Mouse (Mus musculus) midbrain, embryonic 11.5 days (tissue): ENCODE results near the gene Zfp655. TPM values are rescaled to one million over a fixed set of nuclear protein-coding genes. Genes with fewer than 3 reads are reported as not detected.
"Not testable (repeated sequence)": the region's sequence is repeated elsewhere in the genome, so short reads cannot be mapped to it uniquely, and the experiment has no call there.

ENCODE experiments used
- ATAC-seq: fragments of 200-750 bp; cut with Nextera tagmentation; 2 replicates; pipeline ENCODE4 v1.8.0; 2017; ENCODE audit warnings: moderate TSS enrichment, moderate library complexity; ENCODE audit not compliant: low FRiP score
- DNase-seq: peaks from one replicate; pipeline ENCODE4 v3.0.0; 2015; ENCODE audit warnings: low spot score; ENCODE audit errors: missing footprints
- H3K27ac ChIP-seq: fragments of 300-500 bp; sonication (generic); 2 replicates; pipeline ENCODE4 v1.5.1; 2014; ENCODE audit warnings: low read depth, low read length
- H3K27me3 ChIP-seq: fragments of 300-500 bp; sonication (generic); 2 replicates; pipeline ENCODE4 v1.6.1; 2014; ENCODE audit warnings: mild to moderate bottlenecking, low read length, moderate library complexity, mixed read lengths; ENCODE audit not compliant: control insufficient read depth, insufficient read depth
- H3K36me3 ChIP-seq: fragments of 300-500 bp; sonication (generic); 2 replicates; pipeline ENCODE4 v1.6.1; 2014; ENCODE audit warnings: mild to moderate bottlenecking, low read length, moderate library complexity, mixed read lengths; ENCODE audit not compliant: control insufficient read depth, insufficient read depth
- H3K4me1 ChIP-seq: fragments of 300-500 bp; sonication (generic); 2 replicates; pipeline ENCODE4 v1.6.1; 2014; ENCODE audit warnings: low read length; ENCODE audit not compliant: control insufficient read depth, insufficient read depth
- H3K4me2 ChIP-seq: fragments of 300-500 bp; sonication (generic); 2 replicates; pipeline ENCODE4 v1.6.1; 2014; ENCODE audit warnings: mild to moderate bottlenecking, moderate library complexity
- H3K4me3 ChIP-seq: fragments of 300-500 bp; sonication (generic); 2 replicates; pipeline ENCODE4 v1.5.1; 2014; ENCODE audit warnings: low read depth, low read length
- H3K9ac ChIP-seq: fragments of 300-500 bp; sonication (generic); 2 replicates; pipeline ENCODE4 v1.6.1; 2014; ENCODE audit warnings: low read length
- H3K9me3 ChIP-seq: fragments of 300-500 bp; sonication (generic); 2 replicates; pipeline ENCODE4 v1.6.1; 2016; ENCODE audit warnings: low read length; ENCODE audit not compliant: control insufficient read depth
- WGBS: fragments of 180-500 bp; shearing (Covaris S2); extraction: QIAGEN DNeasy Blood & Tissue Kit; methylation state at CpG from one replicate; pipeline ENCODE4 v1.1.7; 2014; 5-methylcytosine and 5-hydroxymethylcytosine counted together
- polyA plus RNA-seq: library from polyadenylated mRNA; unstranded; fragments of >200 nt; fragmentation: Nextera tagmentation; extraction: Ambion mirVana; gene quantifications from 2 replicates; pipeline ENCODE4 v1.2.1, GENCODE M21; 2014

The Zfp655 gene
- polyA plus RNA-seq, 1 experiment from 2014 or later: 43.2 TPM

GRCm38 (mm10) chr5:145230641-145231040, 874 bp upstream of the Zfp655 start:
- peaks cover 15% of the 10 kb centered on the region for H3K36me3 ChIP-seq
- H3K4me1 ChIP-seq: peaks cover 7% of the 10 kb centered on the region
- peak overlapping the region; percentile 68 for H3K4me2 ChIP-seq
- no peaks in the 10 kb centered on the region for H3K9me3 ChIP-seq
- H3K27me3 ChIP-seq: no peaks in the 10 kb centered on the region
- DNase-seq: no peak
- H3K27ac ChIP-seq: no peak overlapping the region
- H3K4me3 ChIP-seq: peak overlapping the region; percentile 98; the same call in 1 of the 2 replicates
- 84% methylated on average over 4 of the region's 4 CpGs for WGBS
- no peak for ATAC-seq
- H3K9ac ChIP-seq: peak overlapping the region; percentile 86; the same call in 1 of the 2 replicates

DNA sequence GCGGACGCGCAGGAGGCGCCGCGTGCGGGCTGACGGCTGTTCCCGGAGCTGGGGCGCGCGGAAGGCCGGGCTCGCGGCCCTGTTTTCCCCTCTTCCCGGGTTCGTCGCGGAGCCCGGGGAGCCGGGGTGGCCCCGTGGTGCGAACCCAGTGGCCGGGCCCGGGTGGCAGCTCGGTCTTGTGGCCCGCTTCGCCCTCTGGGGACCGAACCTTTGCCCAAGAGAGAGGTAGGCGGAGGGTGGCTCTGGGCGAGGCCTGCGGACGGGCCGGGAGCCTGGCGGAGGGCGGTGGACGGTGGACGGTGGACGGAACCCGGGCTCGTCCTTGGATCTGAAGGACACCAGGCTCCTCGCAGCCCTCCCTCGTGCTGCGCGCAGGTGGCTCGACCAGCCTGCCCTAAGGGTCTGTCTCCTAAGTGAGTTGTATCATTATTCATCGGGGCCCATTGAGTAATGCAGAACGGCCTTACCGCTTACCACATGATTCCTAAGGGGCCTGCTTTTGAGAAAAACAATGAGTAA, 437 bp downstream of the Zfp655 start:
- under 1% methylated on average over 49 of the region's 49 CpGs for WGBS
- H3K4me2 ChIP-seq: peak overlapping the region; percentile 68
- DNase-seq: no peak
- H3K9me3 ChIP-seq: no peaks in the 10 kb centered on the region
- H3K27ac ChIP-seq: peak overlapping the region; percentile 73
- peak overlapping the region; percentile 98 for H3K4me3 ChIP-seq
- peaks cover 17% of the 10 kb centered on the region for H3K36me3 ChIP-seq
- no peaks in the 10 kb centered on the region for H3K27me3 ChIP-seq
- H3K9ac ChIP-seq: peak overlapping the region; percentile 86
- peak; percentile 66 for ATAC-seq
- peaks cover 7% of the 10 kb centered on the region for H3K4me1 ChIP-seq

DNA sequence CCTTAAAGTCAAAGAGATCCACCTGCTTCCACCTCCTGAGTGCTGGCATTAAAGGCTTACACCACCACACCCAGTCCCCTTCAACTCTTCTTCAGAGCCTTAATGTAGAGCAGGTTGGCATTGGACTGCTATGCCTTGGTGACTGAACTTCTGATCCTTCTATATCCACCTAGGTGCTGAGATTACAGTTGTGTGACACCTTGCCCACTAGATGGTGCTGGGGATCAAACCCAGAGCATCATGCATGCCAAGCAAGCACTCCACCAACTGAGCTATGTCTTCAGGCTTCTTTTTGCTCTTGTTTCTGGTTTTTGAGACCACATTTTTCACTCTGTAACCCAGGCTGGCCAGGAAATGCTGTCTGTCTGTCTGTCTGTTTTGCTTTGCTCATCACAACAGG, 3.1 kb downstream of the Zfp655 start:
- H3K4me2 ChIP-seq: no peak overlapping the region
- DNase-seq (no peak), ATAC-seq (no peak)
- H3K4me1 ChIP-seq: peaks cover 7% of the 10 kb centered on the region
- H3K9me3 ChIP-seq: no peaks in the 10 kb centered on the region
- peaks cover 17% of the 10 kb centered on the region for H3K36me3 ChIP-seq
- H3K27me3 ChIP-seq: no peaks in the 10 kb centered on the region
- no peak overlapping the region for H3K4me3 ChIP-seq
- H3K27ac ChIP-seq: no peak overlapping the region
- H3K9ac ChIP-seq: no peak overlapping the region

DNA sequence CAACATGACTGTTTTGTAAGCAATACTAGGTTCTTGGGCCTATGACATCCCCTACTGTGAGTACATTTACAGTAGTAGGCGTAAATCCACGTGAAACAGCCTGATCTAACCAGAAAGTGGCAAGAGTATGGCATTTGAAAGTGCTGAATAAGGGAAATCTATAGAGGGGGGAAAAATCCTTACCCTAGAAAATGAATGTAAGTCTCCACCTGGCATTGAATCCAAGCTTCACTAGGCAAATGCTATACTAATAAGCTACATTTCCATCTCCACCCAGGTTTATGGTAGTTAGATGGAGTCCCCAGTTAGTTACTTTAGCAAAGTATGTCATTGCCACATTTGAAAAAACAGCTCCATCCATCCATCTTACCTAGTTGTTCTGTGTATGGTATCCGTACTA, 18.0 kb downstream of the Zfp655 start:
- Histone ChIP-seq H3K27me3 (no peaks in the 10 kb centered on the region), H3K9ac (no peak overlapping the region), H3K36me3 (peaks cover 8% of the 10 kb centered on the region; the same call in 1 of the 2 replicates), H3K27ac (no peak overlapping the region), H3K4me3 (no peak overlapping the region), H3K9me3 (no peaks in the 10 kb centered on the region), H3K4me1 (no peaks in the 10 kb centered on the region), H3K4me2 (no peak overlapping the region)
- DNase-seq: no peak
- ATAC-seq: no peak
- 95% methylated on average over 3 of the region's 3 CpGs for WGBS

DNA sequence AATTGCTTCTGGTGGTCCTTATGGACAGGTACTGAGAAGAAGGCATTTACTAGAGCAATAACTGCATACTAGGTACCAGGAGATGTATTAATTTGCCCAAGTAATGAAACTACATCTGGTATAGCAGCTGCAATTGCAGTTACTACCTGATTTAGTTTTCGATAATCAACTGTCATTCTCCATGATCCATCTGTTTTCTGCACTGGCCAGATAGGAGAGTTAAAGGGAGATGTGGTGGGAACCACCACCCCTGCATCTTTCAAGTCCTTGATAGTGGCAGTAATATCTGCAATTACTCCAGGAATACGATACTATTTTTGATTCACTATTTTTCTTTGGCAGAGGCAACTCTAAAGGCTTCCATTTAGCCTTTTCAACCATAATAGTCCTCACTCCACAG, 42.1 kb downstream of the Zfp655 start:
- DNase-seq, H3K4me1 ChIP-seq, H3K27ac ChIP-seq, H3K27me3 ChIP-seq, H3K9ac ChIP-seq, H3K36me3 ChIP-seq, H3K4me3 ChIP-seq, ATAC-seq, H3K4me2 ChIP-seq, H3K9me3 ChIP-seq: not testable (repeated sequence)
- WGBS: 86% methylated on average over 2 of the region's 2 CpGs

DNA sequence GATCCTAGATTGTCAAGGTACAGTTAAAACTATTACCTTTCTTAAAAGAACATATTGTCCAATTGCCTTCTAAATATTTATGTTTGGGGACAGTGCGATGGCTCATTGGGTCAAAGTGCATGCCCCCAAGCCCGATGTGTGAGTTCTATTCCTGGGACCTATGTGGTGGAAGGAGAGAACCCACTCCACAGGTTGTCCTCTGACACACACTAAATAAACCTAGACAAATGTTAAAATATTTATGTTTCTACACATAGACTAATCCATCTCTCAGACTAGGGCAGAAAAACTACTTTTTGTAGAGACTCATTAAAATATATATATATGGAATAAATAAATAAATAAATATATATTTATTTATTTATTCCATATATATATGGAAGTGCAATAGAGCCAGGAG, 48.4 kb downstream of the Zfp655 start:
- H3K9me3 ChIP-seq: no peaks in the 10 kb centered on the region
- 97% methylated on average over 2 of the region's 2 CpGs for WGBS
- ATAC-seq (peak; percentile 38; the same call in 1 of the 2 replicates), DNase-seq (no peak)
- H3K4me1 ChIP-seq: peaks cover 8% of the 10 kb centered on the region; the same call in 1 of the 2 replicates
- no peak overlapping the region for H3K27ac ChIP-seq
- H3K36me3 ChIP-seq: peaks cover 14% of the 10 kb centered on the region
- no peak overlapping the region for H3K4me2 ChIP-seq
- no peaks in the 10 kb centered on the region for H3K27me3 ChIP-seq
- peak overlapping the region; percentile 81; the same call in 1 of the 2 replicates for H3K4me3 ChIP-seq
- H3K9ac ChIP-seq: no peak overlapping the region

- under 1% methylated on average over 50 of the region's 50 CpGs for WGBS
- ATAC-seq: peak; percentile 100
Observed at GRCm38 (mm10) chr5:145280371-145281143, 49.0 kb downstream of the Zfp655 start, which contains the start of gene Zscan25. Zscan25 (plus strand) TSS chr5:145280500.

GRCm38 (mm10) chr5:145288382-145288781, 56.9 kb downstream of the Zfp655 start:
- DNase-seq (no peak), ATAC-seq (no peak)
- Histone ChIP-seq H3K9me3 (no peaks in the 10 kb centered on the region), H3K27ac (no peak overlapping the region), H3K9ac (no peak overlapping the region), H3K4me2 (no peak overlapping the region), H3K4me3 (no peak overlapping the region), H3K27me3 (no peaks in the 10 kb centered on the region), H3K36me3 (peaks cover 45% of the 10 kb centered on the region), H3K4me1 (no peaks in the 10 kb centered on the region)
- WGBS: 97% methylated on average over 5 of the region's 5 CpGs

More at GRCm38 (mm10) chr5:145280371-145281143, 49.0 kb downstream of the Zfp655 start, which contains the start of gene Zscan25:
- Histone ChIP-seq H3K9ac (peak within 1 kb of the TSS; percentile 92), H3K36me3 (peaks cover 14% of the 10 kb centered on the region), H3K27ac (peak within 1 kb of the TSS; percentile 77), H3K4me1 (peaks cover 8% of the 10 kb centered on the region; the same call in 1 of the 2 replicates), H3K9me3 (no peaks in the 10 kb centered on the region), H3K4me3 (peak within 1 kb of the TSS; percentile 81), H3K27me3 (no peaks in the 10 kb centered on the region), H3K4me2 (peak within 1 kb of the TSS; percentile 70)
- DNase-seq: peak; percentile 97

GRCm38 (mm10) chr5:145290697-145291096, 59.2 kb downstream of the Zfp655 start:
- DNase-seq: no peak
- no peak overlapping the region for H3K27ac ChIP-seq
- no peak overlapping the region for H3K9ac ChIP-seq
- peaks cover 32% of the 10 kb centered on the region for H3K36me3 ChIP-seq
- H3K27me3 ChIP-seq: no peaks in the 10 kb centered on the region
- no peak overlapping the region for H3K4me3 ChIP-seq
- ATAC-seq: no peak
- no peaks in the 10 kb centered on the region for H3K9me3 ChIP-seq
- H3K4me1 ChIP-seq: no peaks in the 10 kb centered on the region
- 95% methylated on average over 16 of the region's 16 CpGs for WGBS
- no peak overlapping the region for H3K4me2 ChIP-seq
